13 mouse cellular contexts compared by ENCODE assay signal in genomic region chr7:88027411-88028132, GRCm38 (mm10).
DNase-seq lines count a peak whose midpoint lies in the region; ATAC-seq and TF ChIP-seq lines count a peak whose summit lies in the region.
"Had no signal": no experiment of that assay in that cellular context is flagged by ENCODE, and none has a peak within 500 bp of the region (broad histone marks: within the 10 kb centered on the region; RNA-seq: fewer than 3 reads in every experiment).

No protein-coding gene starts in this region.

- no peaks in the 10 kb centered on the region for H3K4me1 ChIP-seq in forebrain, embryonic 15.5 days
- no peaks in the 10 kb centered on the region for H3K4me1 ChIP-seq in forebrain, embryonic 11.5 days (replicated peaks; ENCODE audit: control insufficient read depth, insufficient read depth, low read length)
- H3K4me1 ChIP-seq in limb, embryonic 14.5 days (ENCODE audit: control insufficient read depth, insufficient read depth, low read length) = no peaks in the 10 kb centered on the region
- H3K4me1 ChIP-seq in heart, adult 2 months (ENCODE audit: control insufficient read depth, insufficient read depth, low read length) = no peaks in the 10 kb centered on the region
- H3K4me1 ChIP-seq: neural tube, embryonic 12.5 days had no signal

- WGBS in forebrain, embryonic 15.5 days = 53% methylated on average over 3 of the region's 3 CpGs
- WGBS in forebrain, embryonic 11.5 days = 85% methylated on average over 3 of the region's 3 CpGs
- 25% methylated on average over 3 of the region's 3 CpGs for WGBS in limb, embryonic 14.5 days
- 54% methylated on average over 3 of the region's 3 CpGs for WGBS in heart, adult 2 months

- H3K79me2 ChIP-seq in heart, adult 2 months (replicated peaks; ENCODE audit: control insufficient read depth, insufficient read depth, low read length) = no peaks in the 10 kb centered on the region

- TF ChIP-seq POLR2A in limb, embryonic 14.5 days (IDR thresholded peaks at IDR 0.05; ENCODE audit: borderline replicate concordance, extremely low read depth, insufficient read depth, insufficient read length) = no peak
- no peak for TF ChIP-seq POLR2A in heart, adult 2 months (IDR thresholded peaks at IDR 0.05; ENCODE audit: insufficient read depth, low read depth, low read length)

- intact Hi-C loops in heart, adult 2 months (cut with DNase I) = no loop called here

- no peak overlapping the region for H3K4me2 ChIP-seq in forebrain, embryonic 15.5 days (replicated peaks)
- H3K4me2 ChIP-seq in forebrain, embryonic 11.5 days (ENCODE audit: low read depth, low read length, severe bottlenecking) = no peak overlapping the region
- no peak overlapping the region for H3K4me2 ChIP-seq in limb, embryonic 14.5 days (replicated peaks; ENCODE audit: low read depth, low read length, severe bottlenecking)
- H3K4me2 ChIP-seq: neural tube, embryonic 12.5 days had no signal

- H3K9me3 ChIP-seq in forebrain, embryonic 15.5 days = no peaks in the 10 kb centered on the region
- H3K9me3 ChIP-seq in forebrain, embryonic 11.5 days (ENCODE audit: control insufficient read depth, low read length) = no peaks in the 10 kb centered on the region
- H3K9me3 ChIP-seq in limb, embryonic 14.5 days (ENCODE audit: control insufficient read depth, low read length) = no peaks in the 10 kb centered on the region
- H3K9me3 ChIP-seq: neural tube, embryonic 12.5 days had no signal

- no peak overlapping the region for H3K27ac ChIP-seq in forebrain, embryonic 15.5 days (replicated peaks)
- no peak overlapping the region for H3K27ac ChIP-seq in forebrain, embryonic 11.5 days (ENCODE audit: low read depth, low read length)
- no peak overlapping the region for H3K27ac ChIP-seq in limb, embryonic 14.5 days (replicated peaks; ENCODE audit: low read depth, low read length)
- no peak overlapping the region for H3K27ac ChIP-seq in heart, adult 2 months
- H3K27ac ChIP-seq: liver, embryonic 14.5 days; neural tube, embryonic 12.5 days had no signal

- no peaks in the 10 kb centered on the region for H3K36me3 ChIP-seq in forebrain, embryonic 15.5 days
- H3K36me3 ChIP-seq in forebrain, embryonic 11.5 days (ENCODE audit: control insufficient read depth, insufficient read depth, low read length) = no peaks in the 10 kb centered on the region
- H3K36me3 ChIP-seq in limb, embryonic 14.5 days (ENCODE audit: control insufficient read depth, insufficient read depth, low read length) = no peaks in the 10 kb centered on the region
- H3K36me3 ChIP-seq in heart, adult 2 months (ENCODE audit: control insufficient read depth, insufficient read depth, low read length) = no peaks in the 10 kb centered on the region
- H3K36me3 ChIP-seq: neural tube, embryonic 12.5 days had no signal

- H3K4me3 ChIP-seq in forebrain, embryonic 15.5 days = no peak overlapping the region
- H3K4me3 ChIP-seq in forebrain, embryonic 11.5 days (ENCODE audit: low read depth, low read length) = no peak overlapping the region
- H3K4me3 ChIP-seq in limb, embryonic 14.5 days (replicated peaks; ENCODE audit: low read length) = no peak overlapping the region
- H3K4me3 ChIP-seq in heart, adult 2 months = no peak overlapping the region
- H3K4me3 ChIP-seq: neural tube, embryonic 12.5 days had no signal

- no peak for TF ChIP-seq CTCF in heart, adult 2 months (IDR thresholded peaks at IDR 0.05)

- ATAC-seq in forebrain, embryonic 15.5 days (replicated peaks) = peak; percentile 96
- no peak for ATAC-seq in forebrain, embryonic 11.5 days (replicated peaks; ENCODE audit: low FRiP score)
- ATAC-seq in limb, embryonic 14.5 days (ENCODE audit: low FRiP score, low read depth) = 0 out of 2 replicates have a peak, but pooled peaks have one; percentile 41
- ATAC-seq: intestine, embryonic 16.5 days had no signal

- no peak for DNase-seq in forebrain, embryonic 11.5 days (ENCODE audit: low spot score)
- peak; percentile 60 for DNase-seq in adrenal gland, postnatal 10 days
- peak; percentile 19 to 61 for DNase-seq in frontal cortex, postnatal 36 days (ENCODE audit: low spot score in 2 of 2)
- DNase-seq in limb, embryonic 14.5 days (ENCODE audit: low spot score) = peak; percentile 36
- DNase-seq in kidney, postnatal 10 days = no peak
- DNase-seq in heart, adult 2 months = no peak
- DNase-seq in embryo, embryonic 11 days = no peak
- DNase-seq: thymus, postnatal 4 days had no signal

- H3K27me3 ChIP-seq in forebrain, embryonic 15.5 days = no peaks in the 10 kb centered on the region
- H3K27me3 ChIP-seq in forebrain, embryonic 11.5 days (ENCODE audit: control insufficient read depth, insufficient read depth, low read length) = no peaks in the 10 kb centered on the region
- no peaks in the 10 kb centered on the region for H3K27me3 ChIP-seq in limb, embryonic 14.5 days (ENCODE audit: control insufficient read depth, insufficient read depth, low read length)
- H3K27me3 ChIP-seq in heart, adult 2 months (ENCODE audit: control insufficient read depth, insufficient read depth, low read length) = no peaks in the 10 kb centered on the region
- H3K27me3 ChIP-seq: CH12.LX; neural tube, embryonic 12.5 days had no signal

- no peak for TF ChIP-seq EP300 in heart, adult 2 months (IDR thresholded peaks at IDR 0.05; ENCODE audit: insufficient read depth, low read depth, low read length)

- H3K9ac ChIP-seq in forebrain, embryonic 15.5 days (replicated peaks) = no peak overlapping the region
- H3K9ac ChIP-seq in forebrain, embryonic 11.5 days (ENCODE audit: low read length) = no peak overlapping the region
- no peak overlapping the region for H3K9ac ChIP-seq in limb, embryonic 14.5 days (ENCODE audit: low read depth, low read length, severe bottlenecking)
- H3K9ac ChIP-seq in heart, adult 2 months (ENCODE audit: low read depth, low read length) = no peak overlapping the region
- H3K9ac ChIP-seq: liver, embryonic 14.5 days; neural tube, embryonic 12.5 days had no signal

Comparison
In these comparisons a context has a peak if more than half of its experiments do, and no peak if none do; other contexts are left out.
1. DNase-seq: peak in adrenal gland, postnatal 10 days (single experiment), frontal cortex, postnatal 36 days (2 of 2) and limb, embryonic 14.5 days (single experiment); none in forebrain, embryonic 11.5 days (single experiment), kidney, postnatal 10 days (single experiment), heart, adult 2 months (0 of 2) and embryo, embryonic 11 days (single experiment).